Comparison of ENCODE assay signal across 8 mouse cellular contexts in the genomic region with DNA sequence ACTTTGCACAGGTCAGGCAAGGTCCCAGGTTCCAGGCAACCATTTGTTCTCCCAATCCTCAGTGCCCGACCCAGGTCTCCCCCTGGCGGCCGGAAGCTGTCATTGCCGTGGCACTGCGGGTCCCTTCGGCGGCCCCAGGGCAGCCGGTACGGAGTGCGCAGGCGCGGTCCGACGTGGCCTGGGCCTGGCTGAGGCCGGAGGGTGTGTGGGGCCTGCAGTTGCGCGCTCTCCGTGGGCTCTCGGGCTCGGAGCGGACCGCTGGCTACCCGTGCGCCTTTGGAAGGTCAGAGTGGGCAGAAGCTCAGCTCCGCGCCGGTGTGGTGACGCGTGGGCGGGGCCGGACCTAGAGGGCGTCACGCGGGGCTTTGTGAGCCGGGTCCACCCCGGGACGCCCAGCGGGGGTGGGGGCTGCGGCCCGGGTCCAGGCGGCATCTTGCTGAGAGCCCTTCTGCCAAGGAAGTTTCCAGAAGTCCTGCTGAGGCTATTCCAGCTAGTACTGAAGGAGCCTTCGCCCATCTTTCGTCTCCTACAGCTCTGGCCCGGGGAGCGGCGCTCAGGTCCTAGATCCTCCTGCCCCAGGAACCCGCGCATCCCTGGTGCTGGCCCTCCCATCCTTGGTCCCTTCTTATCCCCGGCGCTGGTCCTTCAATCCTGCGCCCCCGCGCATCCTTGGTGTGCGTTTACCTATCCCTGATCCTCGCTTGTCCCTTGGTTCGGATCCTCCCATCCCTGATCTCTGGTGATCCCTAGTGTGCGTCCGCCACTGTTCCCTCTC. TPM values are rescaled to one million over a fixed set of nuclear protein-coding genes. Genes with fewer than 3 reads are reported as not detected.
DNase-seq lines count a peak whose midpoint lies in the region; ATAC-seq and TF ChIP-seq lines count a peak whose summit lies in the region.

Spg20 (plus strand) TSS at position 174 of the 775 bp plus-strand sequence.

- no peak for TF ChIP-seq EP300 in lung, postnatal 0 days (IDR thresholded peaks at IDR 0.05)

- peaks cover 8% of the 10 kb centered on the region for H3K36me3 ChIP-seq in hindbrain, embryonic 10.5 days
- H3K36me3 ChIP-seq in lung, postnatal 0 days (ENCODE audit: insufficient read depth, low read length): no peaks in the 10 kb centered on the region

- H3K9ac ChIP-seq in lung, postnatal 0 days (replicated peaks; ENCODE audit: low read depth): peak within 1 kb of the TSS; percentile 93

- H3K4me3 ChIP-seq in hindbrain, embryonic 10.5 days: peak within 1 kb of the TSS; percentile 88
- H3K4me3 ChIP-seq in lung, postnatal 0 days (ENCODE audit: low read depth, low read length): peak within 1 kb of the TSS; percentile 85

- H3K4me1 ChIP-seq in hindbrain, embryonic 10.5 days (replicated peaks): peaks cover 26% of the 10 kb centered on the region
- peaks cover 9% of the 10 kb centered on the region; the same call in 1 of the 2 replicates for H3K4me1 ChIP-seq in lung, postnatal 0 days (ENCODE audit: insufficient read depth, low read depth, low read length)

- WGBS in hindbrain, embryonic 10.5 days: 1% methylated on average over 58 of the region's 58 CpGs
- WGBS in lung, postnatal 0 days: under 1% methylated on average over 58 of the region's 58 CpGs

- TF ChIP-seq CTCF in lung, postnatal 0 days (IDR thresholded peaks at IDR 0.05): peak; percentile 97

- no peaks in the 10 kb centered on the region for H3K27me3 ChIP-seq in hindbrain, embryonic 10.5 days (ENCODE audit: insufficient read depth, poor library complexity, severe bottlenecking)
- no peaks in the 10 kb centered on the region for H3K27me3 ChIP-seq in lung, postnatal 0 days (replicated peaks; ENCODE audit: insufficient read depth, low read length)

- ATAC-seq in frontal cortex, adult (ENCODE audit: low TSS enrichment): peak; percentile 93
- ATAC-seq in lung, postnatal 0 days: peak; percentile 96

- DNase-seq in MEL-GATA-1-ER (ENCODE audit: extremely low read depth, low read depth): peak; percentile 56
- DNase-seq in cerebellum, adult 8-10 months: peak; percentile 99
- peak; percentile 96 for DNase-seq in hindbrain, embryonic 10.5 days (ENCODE audit: low spot score)
- DNase-seq in layer of hippocampus, adult 9-11 months: peak; percentile 91
- DNase-seq in lung, postnatal 0 days (ENCODE audit: low spot score): peak; percentile 95
- DNase-seq in ovary, postnatal 14 days (ENCODE audit: low spot score): peak; percentile 99
- DNase-seq in thymus, postnatal 14 days: peak; percentile 95

- H3K27ac ChIP-seq in hindbrain, embryonic 10.5 days: peak within 1 kb of the TSS; percentile 99
- peak within 1 kb of the TSS; percentile 90 for H3K27ac ChIP-seq in lung, postnatal 0 days (ENCODE audit: low read length)

- H3K9me3 ChIP-seq in hindbrain, embryonic 10.5 days: no peaks in the 10 kb centered on the region
- H3K9me3 ChIP-seq in lung, postnatal 0 days (ENCODE audit: low read length): no peaks in the 10 kb centered on the region

- H3K4me2 ChIP-seq in lung, postnatal 0 days (replicated peaks; ENCODE audit: low read depth, low read length): peak within 1 kb of the TSS; percentile 72

RNA-seq across cellular contexts. Expression of gene Spg20, which starts in this region (rescaled TPM):
- polyA plus RNA-seq in hindbrain, embryonic 10.5 days (2016; fragmentation: Nextera tagmentation; extraction: Ambion mirVana): 41.5 and 55.9 TPM in 2 replicates
- polyA plus RNA-seq in lung, postnatal 0 days (2015; fragmentation: Nextera tagmentation; extraction: Ambion mirVana): 18.7 and 21.3 TPM in 2 replicates

Comparison
In these comparisons a context has a peak if more than half of its experiments do, and no peak if none do; other contexts are left out.
1. Peak in every context shown above with its lines: DNase-seq, ATAC-seq, H3K4me3 ChIP-seq and H3K27ac ChIP-seq.